Mouse (Mus musculus) spleen, adult 2 months (tissue): ENCODE measurements around the gene Eno2. TPM values are rescaled to one million over a fixed set of nuclear protein-coding genes. Genes with fewer than 3 reads are reported as not detected.

Source experiments
- DNase-seq, 2 experiments: peaks; one replicate each; pipeline versions ENCODE4 v3.0.0 to v3.0.0-alpha.2; 2012 to 2021; ENCODE audit warnings: low spot score in 2 of 2, low read depth in 1 of 2
- H3K27ac ChIP-seq: fragments of 200-500 bp; 2 replicates; pipeline ENCODE4 v1.5.1; 2012; ENCODE audit warnings: low read length, inconsistent platforms; ENCODE audit not compliant: insufficient read depth
- H3K27me3 ChIP-seq: fragments of 200-500 bp; 2 replicates; pipeline ENCODE4 v1.6.1; 2012; ENCODE audit warnings: mild to moderate bottlenecking, moderate library complexity, low read length, inconsistent platforms; ENCODE audit not compliant: control insufficient read depth, insufficient read depth
- H3K36me3 ChIP-seq: fragments of 200-500 bp; 2 replicates; pipeline ENCODE4 v1.6.1; 2012; ENCODE audit warnings: mild to moderate bottlenecking, low read length, inconsistent platforms; ENCODE audit not compliant: control insufficient read depth, insufficient read depth
- H3K4me1 ChIP-seq: fragments of 200-500 bp; 2 replicates; pipeline ENCODE4 v1.6.1; 2011; ENCODE audit warnings: inconsistent platforms; ENCODE audit not compliant: control insufficient read depth, insufficient read depth, insufficient read length
- H3K4me3 ChIP-seq: fragments of 200-500 bp; 2 replicates; pipeline ENCODE4 v1.5.1; 2011; ENCODE audit warnings: mild to moderate bottlenecking, inconsistent platforms; ENCODE audit not compliant: insufficient read depth, insufficient read length; ENCODE audit errors: extremely low read depth
- CTCF ChIP-seq: fragments of 200-500 bp; IDR thresholded peaks from 2 replicates; pipeline ENCODE4 v1.5.1; 2011; ENCODE audit warnings: mild to moderate bottlenecking, inconsistent platforms; ENCODE audit not compliant: insufficient read depth, insufficient read length, insufficient replicate concordance; ENCODE audit errors: extremely low read depth
- POLR2A ChIP-seq: fragments of 200-500 bp; IDR thresholded peaks from 2 replicates; pipeline ENCODE4 v1.6.1; 2011; ENCODE audit warnings: low read depth, low read length, inconsistent platforms
- WGBS: fragments of 180-500 bp; shearing (Covaris S2); methylation state at CpG from one replicate; pipeline ENCODE4 v1.1.7; 2018; 5-methylcytosine and 5-hydroxymethylcytosine counted together
- polyA plus RNA-seq: library from polyadenylated mRNA; depleted of rRNA; stranded (reverse); fragments of >200 nt; gene quantifications from 2 replicates; pipeline ENCODE4 v1.2.3, GENCODE M21; 2012

Gene Eno2
- polyA plus RNA-seq, 1 experiment = 3.2 TPM

DNA sequence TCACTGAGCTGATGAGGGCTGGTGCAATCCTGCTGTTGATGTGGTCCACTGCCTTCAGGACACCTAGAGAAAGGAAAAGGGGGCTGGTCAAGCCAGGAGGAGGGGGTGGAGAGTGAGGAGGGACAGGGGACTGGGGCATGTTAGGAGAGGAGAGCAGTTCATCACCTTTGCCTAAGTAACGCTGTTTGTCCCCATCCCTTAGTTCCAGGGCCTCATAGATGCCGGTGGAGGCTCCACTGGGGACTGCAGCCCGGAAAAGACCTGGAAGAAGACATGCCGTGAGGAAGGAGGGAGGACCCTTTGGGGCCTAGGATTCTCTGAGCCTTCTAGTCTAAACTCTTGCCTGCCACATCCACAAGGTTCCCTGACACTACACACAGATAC, 1.9 kb downstream of the Eno2 start:
- no peak for DNase-seq
- WGBS = 94% methylated on average over 4 of the region's 4 CpGs
- H3K4me3 ChIP-seq = no peak overlapping the region
- TF ChIP-seq CTCF = no peak
- no peak for TF ChIP-seq POLR2A
- peaks cover 9% of the 10 kb centered on the region; the same call in 1 of the 2 replicates for H3K4me1 ChIP-seq
- peaks cover 7% of the 10 kb centered on the region for H3K27me3 ChIP-seq
- no peak overlapping the region for H3K27ac ChIP-seq
- H3K36me3 ChIP-seq = no peaks in the 10 kb centered on the region

DNA sequence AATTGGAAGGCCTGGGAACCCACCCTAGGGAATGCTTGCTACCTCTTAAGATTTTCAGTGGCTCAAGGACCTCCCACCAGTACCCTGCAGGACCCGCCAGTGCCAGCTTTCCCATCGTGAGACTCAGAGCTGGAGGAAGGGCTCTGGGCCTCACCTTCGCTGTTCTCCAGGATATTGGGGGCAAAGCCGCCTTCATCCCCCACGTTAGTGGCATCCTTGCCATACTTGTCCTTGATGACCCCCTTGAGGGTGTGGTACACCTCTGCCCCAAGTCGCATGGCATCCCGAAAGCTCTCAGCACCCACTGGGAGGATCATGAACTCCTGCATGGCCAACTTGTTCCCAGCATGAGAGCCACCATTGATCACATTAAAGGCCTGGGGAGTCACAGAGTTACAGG, 3.5 kb downstream of the Eno2 start:
- 87% methylated on average over 7 of the region's 7 CpGs for WGBS
- H3K4me1 ChIP-seq = peaks cover 9% of the 10 kb centered on the region; the same call in 1 of the 2 replicates
- H3K27ac ChIP-seq = no peak overlapping the region
- no peak for DNase-seq
- no peak overlapping the region for H3K4me3 ChIP-seq
- peaks cover 7% of the 10 kb centered on the region for H3K27me3 ChIP-seq
- TF ChIP-seq POLR2A (no peak), CTCF (no peak)
- no peaks in the 10 kb centered on the region for H3K36me3 ChIP-seq

DNA sequence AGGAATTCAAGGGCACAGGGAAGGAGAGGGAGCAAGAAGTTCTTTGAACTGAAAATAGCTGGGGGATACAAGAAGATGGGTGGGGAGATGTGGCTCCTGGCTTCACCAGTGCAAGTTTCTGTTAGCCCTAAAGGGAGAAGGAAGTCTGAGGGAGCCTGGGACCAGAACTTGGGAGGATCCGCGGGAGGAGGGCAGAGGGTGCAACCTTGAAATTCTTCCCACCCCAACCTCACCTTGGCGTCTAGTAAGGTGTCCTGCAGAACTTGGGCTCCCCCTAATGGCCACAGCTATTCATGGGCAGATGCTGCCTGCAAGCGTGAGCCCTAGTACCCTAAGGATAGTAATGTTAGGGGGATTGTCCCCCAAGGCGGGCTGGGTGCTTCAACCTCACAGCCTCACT, 10.2 kb downstream of the Eno2 start:
- H3K4me3 ChIP-seq = no peak overlapping the region
- TF ChIP-seq POLR2A (no peak), CTCF (peak; percentile 95; the same call in 1 of the 2 replicates)
- DNase-seq = peak; percentile 77 to 85
- no peaks in the 10 kb centered on the region; the same call in 1 of the 2 replicates for H3K4me1 ChIP-seq
- no peaks in the 10 kb centered on the region for H3K27me3 ChIP-seq
- no peak overlapping the region for H3K27ac ChIP-seq
- H3K36me3 ChIP-seq = no peaks in the 10 kb centered on the region
- WGBS = 4% methylated on average over 5 of the region's 5 CpGs

DNA sequence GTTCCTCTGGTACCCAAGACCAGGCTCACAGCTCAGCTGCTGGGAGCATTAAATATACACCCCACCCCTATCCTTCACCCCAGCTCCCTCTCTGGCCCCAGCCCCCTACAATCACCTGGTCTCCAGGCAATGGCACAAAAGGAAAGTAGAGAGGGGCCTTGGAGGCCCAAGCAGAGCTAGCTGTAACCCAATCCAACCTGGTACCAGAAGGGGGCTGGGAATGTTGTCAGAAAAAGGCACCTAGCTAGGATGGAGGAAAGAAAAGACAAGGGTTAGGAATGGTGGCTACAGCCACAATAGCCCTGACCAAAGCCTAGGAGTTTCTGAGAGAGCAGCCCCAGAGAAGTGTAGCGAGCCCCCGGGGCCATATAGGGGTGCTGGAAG, 10.6 kb downstream of the Eno2 start:
- no peaks in the 10 kb centered on the region; the same call in 1 of the 2 replicates for H3K4me1 ChIP-seq
- H3K27ac ChIP-seq = no peak overlapping the region
- H3K4me3 ChIP-seq = no peak overlapping the region
- no peaks in the 10 kb centered on the region for H3K36me3 ChIP-seq
- TF ChIP-seq CTCF = no peak
- no peak for TF ChIP-seq POLR2A
- H3K27me3 ChIP-seq = no peaks in the 10 kb centered on the region
- 49% methylated on average over 2 of the region's 2 CpGs for WGBS
- DNase-seq = no peak

DNA sequence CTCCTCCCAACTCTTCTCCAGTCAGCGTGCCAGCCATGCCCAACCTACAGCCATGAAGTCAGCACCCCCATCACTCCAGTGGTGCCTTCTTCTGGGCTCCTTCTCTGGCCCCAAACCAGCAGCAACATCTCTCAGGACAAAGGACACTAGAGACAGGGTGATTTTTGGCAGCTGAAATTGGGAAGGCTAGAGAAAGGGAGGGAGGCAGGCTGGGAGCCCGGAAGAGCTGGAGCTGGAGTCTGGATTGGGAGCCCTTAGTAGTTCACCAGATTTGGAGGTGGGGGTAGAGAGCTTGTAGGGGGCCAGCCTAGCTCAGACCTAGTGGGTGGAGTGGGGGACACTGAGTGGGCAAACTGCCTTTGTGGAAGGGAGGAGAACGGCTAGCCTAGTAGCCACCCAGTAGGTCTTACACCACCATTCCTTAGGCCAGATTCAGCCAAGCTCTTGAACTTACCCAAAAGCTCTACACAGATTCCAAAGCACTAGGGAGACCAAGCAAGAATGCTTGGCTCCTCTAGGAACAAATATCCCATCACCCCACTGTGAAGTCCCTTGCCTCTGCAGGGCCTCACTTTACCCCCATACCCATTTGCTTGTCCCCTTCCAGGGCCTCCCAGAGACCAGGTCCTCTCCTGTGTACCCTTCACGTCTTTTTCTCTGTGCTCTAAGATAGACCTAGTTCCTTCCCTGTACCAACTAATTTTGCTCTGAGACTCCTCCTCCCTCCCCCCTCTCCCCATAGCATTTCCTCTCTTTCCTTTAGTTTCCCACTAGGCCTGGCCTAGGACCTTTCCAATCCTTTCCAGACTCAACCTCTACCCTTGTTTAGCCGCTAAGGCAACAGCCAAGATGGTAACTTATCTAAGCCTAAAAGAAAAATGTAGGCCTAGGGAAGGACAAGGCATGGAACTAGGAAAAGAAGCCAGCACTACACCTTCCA, 11.3 kb downstream of the Eno2 start:
- no peak for TF ChIP-seq CTCF
- TF ChIP-seq POLR2A = no peak
- no peaks in the 10 kb centered on the region; the same call in 1 of the 2 replicates for H3K4me1 ChIP-seq
- no peak overlapping the region for H3K27ac ChIP-seq
- no peaks in the 10 kb centered on the region for H3K27me3 ChIP-seq
- H3K4me3 ChIP-seq = no peak overlapping the region
- no peak for DNase-seq
- H3K36me3 ChIP-seq = no peaks in the 10 kb centered on the region
- WGBS = 78% methylated on average over 5 of the region's 5 CpGs

DNA sequence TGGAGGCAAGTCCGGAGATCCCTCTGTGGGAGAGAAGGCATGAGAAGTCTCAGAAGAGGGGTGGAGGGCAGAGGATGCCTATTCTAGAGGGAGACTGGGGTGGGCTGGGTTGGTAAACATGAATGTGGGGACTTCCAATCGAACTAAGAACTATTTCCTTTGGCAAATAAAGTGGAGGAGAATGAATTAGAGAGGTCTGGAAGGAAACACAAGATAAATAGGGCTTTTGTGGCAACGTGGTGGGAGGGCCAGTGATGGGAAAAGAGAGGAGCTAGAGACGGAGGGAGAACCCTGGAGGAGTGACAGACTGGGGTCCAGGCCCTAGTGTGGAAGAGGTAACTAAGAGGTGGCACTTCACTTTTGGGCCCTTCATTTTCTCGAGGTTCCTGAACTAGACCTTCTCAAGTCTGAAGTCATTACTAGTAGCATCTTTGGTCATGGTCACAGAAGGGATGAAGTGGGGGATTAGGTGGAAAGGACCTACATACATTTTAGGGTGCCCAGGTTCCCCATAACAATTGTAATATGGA, 12.1 kb downstream of the Eno2 start:
- no peaks in the 10 kb centered on the region for H3K27me3 ChIP-seq
- TF ChIP-seq CTCF = no peak
- H3K4me1 ChIP-seq = no peaks in the 10 kb centered on the region; the same call in 1 of the 2 replicates
- 42% methylated on average over 5 of the region's 5 CpGs for WGBS
- H3K36me3 ChIP-seq = no peaks in the 10 kb centered on the region
- H3K27ac ChIP-seq = 0 out of 2 replicates have a peak overlapping the region, but pooled peaks have one; percentile 11
- DNase-seq = no peak
- H3K4me3 ChIP-seq = peak overlapping the region; percentile 91; the same call in 1 of the 2 replicates
